Mouse (Mus musculus) spleen, adult 10 weeks (tissue): ENCODE results near the gene Eml1. TPM values are rescaled to one million over a fixed set of nuclear protein-coding genes. Genes with fewer than 3 reads are reported as not detected.

Experiments used
- polyA plus RNA-seq: library from polyadenylated mRNA; stranded (reverse); fragments of 350-450 nt; fragmentation: Illumina TruSeq; extraction: RNeasy Lipid Tissue Mini Kit (QIAGEN cat#74804); gene quantifications from one replicate; pipeline ENCODE4 v1.2.3, GENCODE M21; 2015; ENCODE audit warnings: low replicate concordance; ENCODE audit not compliant: insufficient read depth

The Eml1 gene
- 15.2 TPM for polyA plus RNA-seq

GRCm38 (mm10) chr12:108370596-108371428 lies at the start of gene Eml1:
TSS of gene Eml1 (plus strand) at chr12:108370957.

GRCm38 (mm10) chr12:108333895-108334445 lies 36.8 kb upstream of the Eml1 start, which contains the start of gene Cyp46a1:
TSS of gene Cyp46a1 (plus strand) at chr12:108334381.

GRCm38 (mm10) chr12:108554120-108554841 lies 183.5 kb downstream of the Eml1 start, which contains the start of gene Evl:
TSS of gene Evl (plus strand) at chr12:108554720.

Other genes with a start within 250 kb of the Eml1 start
- gene Setd3, start 191.6 kb upstream of the Eml1 start, polyA plus RNA-seq, result 99.3 TPM
- gene Ccnk, start 191.4 kb upstream of the Eml1 start, polyA plus RNA-seq, result 41.6 TPM
- gene Ccdc85c, start 95.5 kb upstream of the Eml1 start, polyA plus RNA-seq, result 0.91 TPM
- gene Hhipl1, start 64.7 kb upstream of the Eml1 start, polyA plus RNA-seq, result 0.81 TPM
- 1.7 TPM for gene Cyp46a1, start 36.6 kb upstream of the Eml1 start, polyA plus RNA-seq
- gene Evl, start 183.8 kb downstream of the Eml1 start, polyA plus RNA-seq, result 334 TPM